Mouse (Mus musculus) G1E (cell line): ENCODE data around the gene Maml3.

Experiments used
- CTCF ChIP-seq: IDR thresholded peaks from 2 replicates; pipeline ENCODE4 v1.5.1; 2012; ENCODE audit warnings: low read depth, low read length, inconsistent platforms, mixed read lengths
- GATA1 ChIP-seq: IDR thresholded peaks from 2 replicates; pipeline ENCODE4 v1.6.1; 2012; ENCODE audit warnings: borderline replicate concordance, low read length, inconsistent platforms, mixed read lengths
- POLR2AphosphoS5 ChIP-seq: IDR thresholded peaks from 2 replicates; pipeline ENCODE4 v1.6.1; 2012; ENCODE audit warnings: low read depth, low read length, inconsistent platforms; ENCODE audit not compliant: insufficient replicate concordance
- TAL1 ChIP-seq: conservative IDR thresholded peaks from 2 replicates; pipeline ENCODE4 v1.6.1; 2012; ENCODE audit warnings: low read depth, low read length, inconsistent platforms, mixed read lengths

GRCm38 (mm10) chr3:51927591-51927990 is 177.3 kb downstream of the Maml3 start:
- TF ChIP-seq CTCF = no peak
- no peak for TF ChIP-seq GATA1
- TF ChIP-seq POLR2AphosphoS5 = no peak
- no peak for TF ChIP-seq TAL1
